Mouse (Mus musculus): ENCODE measurements at regions not wholly inside any gene's neighbourhood (a gene's known extent, or its start where the extent isn't known, plus 50 kb on each side); places are given as distances from the start of the nearest gene placed in this dataset.
"Not testable (repeated sequence)": the region's sequence is repeated elsewhere in the genome, so short reads cannot be mapped to it uniquely, and the experiment has no call there.

DNA sequence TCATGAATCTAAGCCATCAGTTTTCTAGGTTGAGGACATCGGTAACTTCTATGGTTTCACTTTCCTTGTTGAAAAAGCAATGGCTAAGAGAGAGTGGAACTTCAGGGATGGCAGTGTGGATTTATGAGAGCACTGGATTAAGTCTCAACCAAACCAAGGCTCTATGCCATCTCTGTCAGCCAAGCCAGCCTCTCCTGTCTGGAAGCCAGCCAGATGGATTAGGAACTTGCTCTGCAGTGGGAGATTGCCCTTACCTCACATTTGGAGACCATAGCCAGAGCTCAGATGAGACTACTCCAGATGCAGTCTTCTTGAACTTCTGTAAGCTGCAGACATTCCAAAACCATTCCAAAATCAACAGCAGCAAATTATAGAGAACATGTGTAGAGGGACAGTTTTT lies 112.4 kb upstream of the Zfp746 start:
- no peak overlapping the region for H3K4me2 ChIP-seq (ENCODE audit: insufficient read depth, low read depth, poor library complexity, severe bottlenecking)
- no peak overlapping the region for H3K4me3 ChIP-seq (replicated peaks in 1 of 3; ENCODE audit: low read depth in 2 of 3, low read length in 2 of 3, poor library complexity in 1 of 3)
- H3K9ac ChIP-seq (ENCODE audit: insufficient read depth, low read depth), result no peak overlapping the region
- no peaks in the 10 kb centered on the region for H3K9me3 ChIP-seq (replicated peaks; ENCODE audit: low read length)
- no peaks in the 10 kb centered on the region for H3K79me2 ChIP-seq (replicated peaks; ENCODE audit: control insufficient read depth, extremely low read depth, insufficient read depth, poor library complexity, severe bottlenecking)
- no peak for TF ChIP-seq USF2 (conservative IDR thresholded peaks at IDR 0.05; ENCODE audit: low read depth, low read length)
- TF ChIP-seq JUND (conservative IDR thresholded peaks at IDR 0.05; ENCODE audit: low read depth, low read length), result no peak
- no peak for TF ChIP-seq TBP (conservative IDR thresholded peaks at IDR 0.05; ENCODE audit: low read depth, low read length)
- no peak for TF ChIP-seq JUN (IDR thresholded peaks at IDR 0.05; ENCODE audit: insufficient read depth, low read depth, low read length)
- no peak for TF ChIP-seq EP300 (IDR thresholded peaks at IDR 0.05; ENCODE audit: low read length)
- no peak for TF ChIP-seq CHD2 (IDR thresholded peaks at IDR 0.05; ENCODE audit: low read length)
- TF ChIP-seq MYC (IDR thresholded peaks at IDR 0.05; ENCODE audit: low read depth, low read length), result no peak
- no peak for TF ChIP-seq KAT2A (IDR thresholded peaks at IDR 0.05; ENCODE audit: insufficient replicate concordance, low read length)
- no peak for TF ChIP-seq CHD1 (IDR thresholded peaks at IDR 0.05; ENCODE audit: low read depth, low read length)
- no peak for TF ChIP-seq MAFK (IDR thresholded peaks at IDR 0.05; ENCODE audit: insufficient replicate concordance, low read length)
- TF ChIP-seq ZC3H11A (IDR thresholded peaks at IDR 0.05; ENCODE audit: low read depth, low read length), result no peak
- no peak for TF ChIP-seq ZMIZ1 (IDR thresholded peaks at IDR 0.05; ENCODE audit: low read depth, low read length)
- TF ChIP-seq IRF4 (IDR thresholded peaks at IDR 0.05; ENCODE audit: low read depth, low read length), result no peak
- no peak for TF ChIP-seq USF1 (IDR thresholded peaks at IDR 0.05; ENCODE audit: low read depth, low read length)
- no peak for TF ChIP-seq CTCF (conservative IDR thresholded peaks at IDR 0.05 in 1 of 2, IDR thresholded peaks at IDR 0.05 in 1 of 2; ENCODE audit: low read depth in 2 of 2, low read length in 2 of 2)
- no peak for TF ChIP-seq SIN3A (IDR thresholded peaks at IDR 0.05; ENCODE audit: low read length)
- no peak for TF ChIP-seq MAX (IDR thresholded peaks at IDR 0.05; ENCODE audit: low read length)
- no peak for TF ChIP-seq ZNF384 (IDR thresholded peaks at IDR 0.05; ENCODE audit: low read depth, low read length)
- no peak for TF ChIP-seq SMC3 (IDR thresholded peaks at IDR 0.05; ENCODE audit: low read depth, low read length)
- TF ChIP-seq POLR2A (IDR thresholded peaks at IDR 0.05; ENCODE audit: low read depth, low read length), result no peak
- H3K4me1 ChIP-seq (ENCODE audit: control insufficient read depth in 1 of 2, insufficient read depth in 2 of 2), result no peaks in the 10 kb centered on the region
- in situ Hi-C loops (cut with MboI; ENCODE audit: low pct_ligation_motif_present, low pct_unique_long_range_greater_than_20kb, low sequenced_read_pairs), result loop anchor here (25.0 kb wide), 1 partner anchor 338 kb away; the partner anchor contains the start of gene Atp6v0e2
- dilution Hi-C loops (cut with MboI; ENCODE audit: extremely low pct_ligation_motif_present, extremely low pct_unique_long_range_greater_than_20kb, low sequenced_read_pairs), result no loop called here
- DNase-seq (ENCODE audit: extremely low read depth), result no peak
- H3K36me3 ChIP-seq (replicated peaks in 1 of 2; ENCODE audit: control insufficient read depth in 1 of 2, insufficient read depth in 1 of 2, low read length in 1 of 2), result no peaks in the 10 kb centered on the region
- no peak overlapping the region for H3K27ac ChIP-seq (ENCODE audit: insufficient read depth, low read depth)
- peaks cover 31% of the 10 kb centered on the region for H3K27me3 ChIP-seq (replicated peaks)

DNA sequence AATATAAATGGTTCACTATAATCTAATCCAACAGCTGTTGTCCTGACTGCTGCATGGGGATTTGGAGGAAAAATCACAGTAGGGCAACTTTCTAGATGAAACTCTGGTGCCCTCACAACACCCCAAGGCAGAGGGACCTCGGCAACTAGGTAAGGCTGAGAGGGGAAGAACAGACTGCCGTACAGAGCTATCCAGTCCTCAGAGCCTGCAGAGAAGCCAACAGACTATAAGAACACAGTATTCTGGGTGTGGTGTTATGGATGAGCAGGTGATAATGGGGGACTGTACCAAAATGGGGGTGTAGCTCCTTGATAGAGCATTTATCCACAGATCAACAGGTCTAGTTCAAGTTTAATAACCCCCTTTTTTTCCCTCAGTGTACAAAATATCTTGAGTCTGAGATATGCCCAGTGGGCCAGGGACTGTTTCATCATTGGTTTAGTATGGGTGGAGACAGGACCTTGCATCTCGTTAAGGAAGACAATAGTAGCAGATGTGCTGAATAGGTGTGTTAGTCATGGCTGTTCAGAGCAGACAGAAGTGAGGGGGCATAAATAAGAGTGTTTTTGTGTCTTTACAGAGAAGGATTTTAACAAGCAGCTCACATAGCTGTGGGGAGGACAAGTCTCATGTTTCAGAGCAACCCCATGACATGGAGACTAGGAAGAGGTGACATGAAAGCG lies 111.4 kb upstream of the Zfp746 start:
- Histone ChIP-seq H3K9ac (ENCODE audit: insufficient read depth, low read depth) (no peak overlapping the region), H3K4me3 (replicated peaks in 1 of 3; ENCODE audit: low read depth in 2 of 3, low read length in 2 of 3, poor library complexity in 1 of 3) (no peak overlapping the region), H3K27ac (ENCODE audit: insufficient read depth, low read depth) (no peak overlapping the region), H3K4me2 (ENCODE audit: insufficient read depth, low read depth, poor library complexity, severe bottlenecking) (no peak overlapping the region), H3K27me3 (replicated peaks) (peaks cover 29% of the 10 kb centered on the region), H3K4me1 (ENCODE audit: control insufficient read depth in 1 of 2, insufficient read depth in 2 of 2) (no peaks in the 10 kb centered on the region), H3K79me2 (replicated peaks; ENCODE audit: control insufficient read depth, extremely low read depth, insufficient read depth, poor library complexity, severe bottlenecking) (no peaks in the 10 kb centered on the region), H3K36me3 (replicated peaks in 1 of 2; ENCODE audit: control insufficient read depth in 1 of 2, insufficient read depth in 1 of 2, low read length in 1 of 2) (no peaks in the 10 kb centered on the region), H3K9me3 (replicated peaks; ENCODE audit: low read length) (no peaks in the 10 kb centered on the region)
- dilution Hi-C loops (cut with MboI; ENCODE audit: extremely low pct_ligation_motif_present, extremely low pct_unique_long_range_greater_than_20kb, low sequenced_read_pairs), result no loop called here
- in situ Hi-C loops (cut with MboI; ENCODE audit: low pct_ligation_motif_present, low pct_unique_long_range_greater_than_20kb, low sequenced_read_pairs), result loop anchor here (25.0 kb wide), 1 partner anchor 339 kb away; the partner anchor contains the start of gene Atp6v0e2
- TF ChIP-seq MYC (IDR thresholded peaks at IDR 0.05; ENCODE audit: low read depth, low read length), result no peak
- no peak for TF ChIP-seq BHLHE40 (IDR thresholded peaks at IDR 0.05; ENCODE audit: low read depth, low read length)
- no peak for TF ChIP-seq GABPA (IDR thresholded peaks at IDR 0.05; ENCODE audit: insufficient replicate concordance, low read depth, low read length)
- DNase-seq (ENCODE audit: extremely low read depth), result no peak

DNA sequence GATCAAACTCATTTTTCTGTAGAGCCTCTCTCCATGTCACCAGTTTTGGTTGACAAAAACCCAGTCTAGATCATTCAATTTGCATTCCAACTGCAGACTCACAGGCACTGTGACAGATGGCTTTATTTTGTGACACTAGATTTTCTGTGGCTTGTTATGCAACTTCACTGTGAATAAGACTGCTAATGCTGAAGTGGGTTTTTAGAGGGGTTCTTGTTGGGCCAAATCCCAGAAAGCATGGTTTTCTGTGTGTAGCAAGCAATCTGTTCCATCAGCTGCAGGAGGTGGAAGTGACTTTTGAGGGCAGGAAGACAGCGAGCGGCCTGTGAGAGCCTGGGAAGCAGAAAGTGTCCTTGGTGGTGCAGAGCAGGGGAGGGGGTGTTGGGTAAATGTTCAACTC lies 102.0 kb upstream of the Zfp746 start:
- DNase-seq (ENCODE audit: extremely low read depth), result not testable (repeated sequence)
- in situ Hi-C loops (cut with MboI; ENCODE audit: low pct_ligation_motif_present, low pct_unique_long_range_greater_than_20kb, low sequenced_read_pairs), result loop anchor here (25.0 kb wide), 1 partner anchor 349 kb away; the partner anchor contains the start of gene Atp6v0e2

More for the DNA sequence above, 102.0 kb upstream of the Zfp746 start:
- H3K36me3 ChIP-seq (replicated peaks in 1 of 2; ENCODE audit: control insufficient read depth in 1 of 2, insufficient read depth in 1 of 2, low read length in 1 of 2); H3K4me2 ChIP-seq (ENCODE audit: insufficient read depth, low read depth, poor library complexity, severe bottlenecking); H3K9me3 ChIP-seq (replicated peaks; ENCODE audit: low read length); H3K27ac ChIP-seq (ENCODE audit: insufficient read depth, low read depth); H3K79me2 ChIP-seq (replicated peaks; ENCODE audit: control insufficient read depth, extremely low read depth, insufficient read depth, poor library complexity, severe bottlenecking); H3K27me3 ChIP-seq (replicated peaks); dilution Hi-C loops (cut with MboI; ENCODE audit: extremely low pct_ligation_motif_present, extremely low pct_unique_long_range_greater_than_20kb, low sequenced_read_pairs); H3K4me3 ChIP-seq (replicated peaks in 1 of 3; ENCODE audit: low read depth in 2 of 3, low read length in 2 of 3, poor library complexity in 1 of 3); H3K9ac ChIP-seq (ENCODE audit: insufficient read depth, low read depth); H3K4me1 ChIP-seq (ENCODE audit: control insufficient read depth in 1 of 2, insufficient read depth in 2 of 2): not testable (repeated sequence)

Measured in CH12.LX (cell line).